Mouse (Mus musculus) stomach, postnatal 0 days (tissue): ENCODE results near the gene Slc43a1. TPM values are rescaled to one million over a fixed set of nuclear protein-coding genes. Genes with fewer than 3 reads are reported as not detected.

Experiments
- ATAC-seq: fragments of 200-750 bp; cut with Nextera tagmentation; 2 replicates; pipeline ENCODE4 v1.8.0; 2017; ENCODE audit not compliant: low FRiP score, low TSS enrichment
- DNase-seq: peaks from one replicate; pipeline ENCODE4 v3.0.0-alpha.2; 2016; ENCODE audit warnings: low spot score
- H3K27ac ChIP-seq: fragments of 300-500 bp; sonication (generic); replicated peaks from 2 replicates; pipeline ENCODE4 v1.5.1; 2014; ENCODE audit warnings: mild to moderate bottlenecking, control low read depth
- H3K27me3 ChIP-seq: fragments of 300-500 bp; sonication (generic); 2 replicates; pipeline ENCODE4 v1.6.1; 2014; ENCODE audit warnings: low read length; ENCODE audit not compliant: control insufficient read depth, insufficient read depth
- H3K36me3 ChIP-seq: fragments of 300-500 bp; sonication (generic); 2 replicates; pipeline ENCODE4 v1.6.1; 2014; ENCODE audit warnings: low read length, mixed read lengths; ENCODE audit not compliant: control insufficient read depth, insufficient read depth
- H3K4me1 ChIP-seq: fragments of 300-500 bp; sonication (generic); replicated peaks from 2 replicates; pipeline ENCODE4 v1.6.1; 2014; ENCODE audit warnings: antibody characterized with exemption; ENCODE audit not compliant: control insufficient read depth, insufficient read depth
- H3K4me2 ChIP-seq: fragments of 300-500 bp; sonication (generic); replicated peaks from 2 replicates; pipeline ENCODE4 v1.6.1; 2014; ENCODE audit warnings: low read depth, mild to moderate bottlenecking, control low read depth, moderate library complexity
- H3K4me3 ChIP-seq: fragments of 300-500 bp; sonication (generic); 2 replicates; pipeline ENCODE4 v1.5.1; 2014; ENCODE audit warnings: low read depth, low read length, control low read depth
- H3K9ac ChIP-seq: fragments of 300-500 bp; sonication (generic); 2 replicates; pipeline ENCODE4 v1.6.1; 2014; ENCODE audit warnings: mild to moderate bottlenecking, low read length, control low read depth, mixed read lengths
- H3K9me3 ChIP-seq: fragments of 300-500 bp; sonication (generic); 2 replicates; pipeline ENCODE4 v1.6.1; 2016; ENCODE audit warnings: low read length; ENCODE audit not compliant: control insufficient read depth
- CTCF ChIP-seq: IDR thresholded peaks from 2 replicates; pipeline ENCODE4 v1.5.1; 2016; ENCODE audit warnings: antibody characterized with exemption, low read depth, mild to moderate bottlenecking, moderate library complexity
- EP300 ChIP-seq: optimal IDR thresholded peaks from 2 replicates; pipeline ENCODE3; 2016; ENCODE audit warnings: antibody characterized with exemption
- WGBS: fragments of 180-500 bp; shearing (Covaris S2); extraction: QIAGEN DNeasy Blood & Tissue Kit; methylation state at CpG from one replicate; pipeline ENCODE4 v1.1.7; 2014; 5-methylcytosine and 5-hydroxymethylcytosine counted together
- polyA plus RNA-seq: library from polyadenylated mRNA; unstranded; fragments of >200 nt; fragmentation: Nextera tagmentation; extraction: Ambion mirVana; gene quantifications from 2 replicates; pipeline ENCODE4 v1.2.1, GENCODE M21; 2015

Slc43a1 gene
- polyA plus RNA-seq, 1 experiment from 2014 or later = 5.1 TPM

DNA sequence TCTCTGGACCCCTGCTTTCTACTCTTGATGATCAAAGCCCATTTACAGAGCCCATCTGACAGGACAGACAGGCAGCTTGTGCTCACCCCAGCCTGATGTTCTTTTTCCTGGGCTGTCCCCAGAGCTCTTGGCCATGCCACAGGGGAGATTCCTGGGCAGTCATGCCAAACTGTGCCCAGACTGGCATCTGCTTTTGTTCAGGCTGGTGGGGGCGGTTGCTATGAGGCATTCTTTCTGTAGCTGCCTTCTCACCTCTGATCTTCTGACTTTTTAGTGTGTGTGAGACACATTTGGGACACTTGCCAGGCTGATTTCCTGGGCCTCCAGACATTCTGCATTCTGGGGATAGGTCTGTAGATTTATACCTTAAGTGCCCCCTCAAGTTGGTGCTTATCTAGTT lies 19.9 kb downstream of the Slc43a1 start:
- Histone ChIP-seq H3K9ac (no peak overlapping the region), H3K9me3 (no peaks in the 10 kb centered on the region), H3K4me2 (no peak overlapping the region), H3K4me1 (no peaks in the 10 kb centered on the region), H3K4me3 (no peak overlapping the region), H3K27ac (no peak overlapping the region), H3K27me3 (no peaks in the 10 kb centered on the region), H3K36me3 (peaks cover 13% of the 10 kb centered on the region; the same call in 1 of the 2 replicates)
- DNase-seq (no peak), ATAC-seq (no peak)
- WGBS = 78% methylated on average over 1 of the region's 1 CpGs
- TF ChIP-seq CTCF (no peak), EP300 (no peak)

- 83% methylated on average over 7 of the region's 7 CpGs for WGBS
- Histone ChIP-seq H3K36me3 (peaks cover 10% of the 10 kb centered on the region; the same call in 1 of the 2 replicates), H3K9me3 (no peaks in the 10 kb centered on the region), H3K9ac (no peak overlapping the region), H3K4me2 (no peak overlapping the region), H3K27me3 (no peaks in the 10 kb centered on the region), H3K4me3 (no peak overlapping the region), H3K4me1 (no peaks in the 10 kb centered on the region), H3K27ac (no peak overlapping the region)
- DNase-seq (no peak), ATAC-seq (no peak)
- no peak for TF ChIP-seq EP300
- no peak for TF ChIP-seq CTCF
Measured at GRCm38 (mm10) chr2:84859991-84860780, 21.5 kb downstream of the Slc43a1 start.

- WGBS = 69% methylated on average over 3 of the region's 3 CpGs
- DNase-seq (no peak), ATAC-seq (no peak)
- Histone ChIP-seq H3K4me2 (no peak overlapping the region), H3K9ac (no peak overlapping the region), H3K4me1 (no peaks in the 10 kb centered on the region), H3K4me3 (no peak overlapping the region), H3K27me3 (no peaks in the 10 kb centered on the region), H3K36me3 (peaks cover 10% of the 10 kb centered on the region; the same call in 1 of the 2 replicates), H3K27ac (no peak overlapping the region), H3K9me3 (no peaks in the 10 kb centered on the region)
- no peak for TF ChIP-seq EP300
- TF ChIP-seq CTCF = no peak
Measured at GRCm38 (mm10) chr2:84861430-84861829, 22.8 kb downstream of the Slc43a1 start.

GRCm38 (mm10) chr2:84862231-84862630 lies 23.6 kb downstream of the Slc43a1 start:
- Histone ChIP-seq H3K9me3 (no peaks in the 10 kb centered on the region), H3K36me3 (peaks cover 10% of the 10 kb centered on the region; the same call in 1 of the 2 replicates), H3K4me1 (no peaks in the 10 kb centered on the region), H3K27ac (no peak overlapping the region), H3K4me3 (no peak overlapping the region), H3K9ac (no peak overlapping the region), H3K4me2 (no peak overlapping the region), H3K27me3 (no peaks in the 10 kb centered on the region)
- DNase-seq (no peak), ATAC-seq (no peak)
- TF ChIP-seq CTCF (no peak), EP300 (no peak)
- 73% methylated on average over 3 of the region's 3 CpGs for WGBS

GRCm38 (mm10) chr2:84865616-84866571 lies 27.2 kb downstream of the Slc43a1 start:
- Histone ChIP-seq H3K9me3 (no peaks in the 10 kb centered on the region), H3K27ac (no peak overlapping the region), H3K4me2 (peak overlapping the region; percentile 53), H3K4me3 (peak overlapping the region; percentile 34), H3K9ac (peak overlapping the region; percentile 41), H3K36me3 (peaks cover 4% of the 10 kb centered on the region; the same call in 1 of the 2 replicates), H3K4me1 (no peaks in the 10 kb centered on the region), H3K27me3 (peaks cover 3% of the 10 kb centered on the region; the same call in 1 of the 2 replicates)
- ATAC-seq = peak; percentile 28; the same call in 1 of the 2 replicates
- TF ChIP-seq EP300 (no peak), CTCF (peak; percentile 84)
- WGBS = 2% methylated on average over 44 of the region's 47 CpGs
- peak; percentile 68 for DNase-seq
